In the genomic region with DNA sequence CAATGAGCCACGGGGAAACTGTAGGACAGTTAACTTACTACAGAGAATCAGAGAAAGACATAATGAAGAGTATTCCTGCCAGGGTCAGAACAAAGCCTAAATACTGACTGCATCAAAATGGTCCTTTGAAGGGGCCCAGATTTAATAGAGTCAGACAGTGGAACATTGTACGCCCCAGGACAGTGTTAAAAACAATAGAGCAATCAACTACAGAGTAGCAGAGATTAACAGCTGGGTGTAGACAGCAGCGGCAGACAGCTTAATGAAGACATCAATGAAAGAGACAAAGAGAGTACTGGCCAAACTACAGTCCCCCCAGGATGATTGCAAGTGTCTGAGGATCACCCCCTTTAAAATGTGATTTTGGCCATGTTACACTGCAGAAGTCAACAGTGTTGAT, we compare ENCODE assay signal across 11 mouse cellular contexts.
"Had no signal": no experiment of that assay in that cellular context is flagged by ENCODE, and none has a peak within 500 bp of the region (broad histone marks: within the 10 kb centered on the region; RNA-seq: fewer than 3 reads in every experiment).

No protein-coding gene starts in this region.

- H3K36me3 ChIP-seq: limb, embryonic 13.5 days had no signal

- H3K4me1 ChIP-seq: limb, embryonic 13.5 days had no signal

- H3K4me3 ChIP-seq: limb, embryonic 13.5 days had no signal

- H3K9me3 ChIP-seq: limb, embryonic 13.5 days had no signal

- H3K27ac ChIP-seq: kidney, postnatal 0 days; limb, embryonic 13.5 days; liver, embryonic 14.5 days; stomach, postnatal 0 days had no signal

- H3K27me3 ChIP-seq: limb, embryonic 13.5 days had no signal

- H3K9ac ChIP-seq: limb, embryonic 13.5 days; liver, embryonic 14.5 days had no signal

- H3K4me2 ChIP-seq: limb, embryonic 13.5 days had no signal

- DNase-seq: kidney, adult 11 months; kidney, adult 9 months; kidney, postnatal 36 days; layer of hippocampus, adult 9-11 months; left cerebral cortex, postnatal 4 days; lung, adult 18-20 months; thymus, postnatal 4 days had no signal
